Mouse (Mus musculus) T-cell, adult 2 months (primary cell): ENCODE results near the gene Cdk5.

Source experiments
- DNase-seq: peaks from one replicate; pipeline ENCODE4 v3.0.0; 2022; ENCODE audit warnings: low spot score

Cdk5 gene

DNA sequence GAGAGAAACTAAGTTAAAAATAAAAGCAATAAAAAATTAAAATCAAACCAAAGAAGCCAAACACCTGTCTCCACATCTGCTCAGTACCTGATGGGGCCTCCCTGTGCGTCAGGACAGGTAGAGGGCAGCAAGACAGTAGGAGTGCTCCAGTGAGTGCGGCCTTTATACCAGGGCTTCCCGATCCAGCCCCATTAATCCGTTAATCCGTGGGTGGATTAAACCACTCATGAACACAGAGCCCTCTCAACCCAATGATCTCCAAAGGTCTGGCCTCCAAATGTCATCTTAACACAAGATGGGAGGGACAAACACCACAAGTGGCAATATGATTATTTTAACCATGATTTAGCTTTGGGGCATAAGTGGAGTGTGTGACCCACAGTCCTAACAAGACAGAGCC is 49.5 kb downstream of the Cdk5 start:
- DNase-seq, result no peak

DNA sequence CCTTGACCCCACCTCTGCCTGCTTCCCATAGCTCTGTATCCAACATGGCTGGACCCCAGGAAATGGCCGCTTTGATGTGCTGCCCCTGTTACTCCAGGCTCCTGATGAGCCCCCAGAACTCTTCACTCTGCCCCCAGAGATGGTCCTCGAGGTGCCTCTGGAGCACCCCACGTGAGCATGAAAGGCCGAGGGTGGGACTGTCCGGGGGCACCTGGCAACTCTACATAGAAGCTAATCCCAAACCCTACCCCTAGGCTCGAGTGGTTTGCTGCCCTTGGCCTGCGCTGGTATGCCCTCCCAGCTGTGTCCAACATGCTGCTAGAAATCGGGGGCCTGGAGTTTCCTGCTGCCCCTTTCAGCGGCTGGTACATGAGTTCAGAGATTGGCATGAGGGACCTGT is 53.6 kb downstream of the Cdk5 start:
- no peak for DNase-seq
